In the genomic region with DNA sequence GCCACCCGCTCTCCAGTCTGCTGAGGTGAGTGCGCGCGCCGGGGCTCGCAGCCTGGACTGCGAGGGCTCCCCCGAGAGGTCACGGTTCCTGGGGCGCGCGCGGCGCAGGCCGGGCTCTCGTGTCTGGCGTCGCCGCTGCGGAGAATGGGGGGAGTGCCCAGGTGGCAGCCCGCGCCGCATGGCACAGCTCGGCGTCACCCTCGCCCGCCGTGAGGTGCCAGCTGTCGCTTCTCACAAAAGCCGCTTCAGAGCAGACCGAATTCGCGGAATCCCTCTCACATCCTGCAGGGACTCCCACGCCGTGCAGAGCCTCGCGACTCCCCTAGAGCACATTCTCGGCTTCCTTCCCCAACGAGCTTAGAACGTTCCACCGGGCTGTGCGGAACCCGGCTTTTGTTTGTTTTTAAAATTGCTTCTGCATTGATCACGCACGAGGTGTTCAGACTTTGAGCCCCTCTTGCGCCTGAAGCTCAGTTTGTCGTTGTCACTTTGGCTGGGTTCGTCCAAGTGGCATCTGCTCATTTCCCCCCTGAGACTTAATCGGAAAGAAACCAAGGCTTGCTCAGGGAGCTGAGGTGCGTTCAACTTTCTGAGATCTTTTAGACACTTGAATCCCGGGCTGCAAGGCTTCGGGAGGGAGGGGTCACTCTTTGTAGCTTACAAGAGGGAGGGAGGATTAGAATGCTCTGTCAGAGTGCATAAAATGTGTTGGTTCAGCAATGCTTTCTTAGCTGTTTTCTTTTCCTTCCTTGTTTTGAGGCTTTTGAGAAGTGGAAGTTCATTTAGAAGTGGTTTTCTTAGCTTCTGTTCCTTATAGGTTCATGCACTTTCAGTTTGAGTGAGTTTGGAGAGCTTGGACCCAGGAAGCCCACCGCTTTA, we compare ENCODE assay signal across 8 mouse cellular contexts. TPM values are rescaled to one million over a fixed set of nuclear protein-coding genes. Genes with fewer than 3 reads are reported as not detected.
DNase-seq lines count a peak whose midpoint lies in the region; ATAC-seq lines count a peak whose summit lies in the region.

A gene (minus strand): TSS at position 223 of the 879 bp plus-strand sequence.

- peak within 1 kb of the TSS; percentile 77 for H3K4me3 ChIP-seq in neural tube, embryonic 11.5 days (ENCODE audit: low read depth, low read length)
- peak within 1 kb of the TSS; percentile 74 for H3K4me3 ChIP-seq in hindbrain, embryonic 11.5 days (ENCODE audit: low read depth, low read length)
- H3K4me3 ChIP-seq in stomach, embryonic 14.5 days (ENCODE audit: low read depth, low read length), result peak within 1 kb of the TSS; percentile 69

- peak within 1 kb of the TSS; percentile 58 for H3K27ac ChIP-seq in neural tube, embryonic 11.5 days (ENCODE audit: low read depth, low read length)
- H3K27ac ChIP-seq in hindbrain, embryonic 11.5 days (ENCODE audit: low read depth, low read length), result peak within 1 kb of the TSS; percentile 62
- peak within 1 kb of the TSS; percentile 77 for H3K27ac ChIP-seq in stomach, embryonic 14.5 days (ENCODE audit: low read length)

- H3K27me3 ChIP-seq in neural tube, embryonic 11.5 days (ENCODE audit: control insufficient read depth, insufficient read depth, low read length), result no peaks in the 10 kb centered on the region
- H3K27me3 ChIP-seq in hindbrain, embryonic 11.5 days (ENCODE audit: control insufficient read depth, insufficient read depth, low read length), result no peaks in the 10 kb centered on the region
- H3K27me3 ChIP-seq in stomach, embryonic 14.5 days (ENCODE audit: control insufficient read depth, insufficient read depth, low read length), result no peaks in the 10 kb centered on the region

- 2% methylated on average over 53 of the region's 53 CpGs for WGBS in neural tube, embryonic 11.5 days
- 2% methylated on average over 49 of the region's 53 CpGs for WGBS in hindbrain, embryonic 11.5 days
- 1% methylated on average over 45 of the region's 53 CpGs for WGBS in stomach, embryonic 14.5 days

- H3K4me2 ChIP-seq in neural tube, embryonic 11.5 days (ENCODE audit: low read depth), result peak within 1 kb of the TSS; percentile 82
- H3K4me2 ChIP-seq in hindbrain, embryonic 11.5 days (replicated peaks; ENCODE audit: low read depth, low read length), result peak within 1 kb of the TSS; percentile 91
- H3K4me2 ChIP-seq in stomach, embryonic 14.5 days (replicated peaks; ENCODE audit: low read depth, low read length), result peak within 1 kb of the TSS; percentile 89

- ATAC-seq in neural tube, embryonic 11.5 days (ENCODE audit: insufficient read depth, low FRiP score, low TSS enrichment), result peak; percentile 32; the same call in 1 of the 2 replicates
- ATAC-seq in hindbrain, embryonic 11.5 days (ENCODE audit: low FRiP score), result peak; percentile 62
- ATAC-seq in megakaryocyte-erythroid progenitor cell, adult 5-6 weeks (replicated peaks; ENCODE audit: low FRiP score, low TSS enrichment, poor library complexity, severe bottlenecking), result peak; percentile 36
- peak; percentile 34; the same call in 1 of the 2 replicates for ATAC-seq in stomach, embryonic 14.5 days (ENCODE audit: insufficient number of reproducible peaks, insufficient read depth, low FRiP score, low read depth)

- no peaks in the 10 kb centered on the region for H3K36me3 ChIP-seq in neural tube, embryonic 11.5 days (ENCODE audit: control insufficient read depth, insufficient read depth, low read length)
- H3K36me3 ChIP-seq in hindbrain, embryonic 11.5 days (ENCODE audit: control insufficient read depth, insufficient read depth, low read length), result peaks cover 2% of the 10 kb centered on the region; the same call in 1 of the 2 replicates
- H3K36me3 ChIP-seq in stomach, embryonic 14.5 days (ENCODE audit: control insufficient read depth, insufficient read depth, low read length), result peaks cover 5% of the 10 kb centered on the region; the same call in 1 of the 2 replicates

- DNase-seq in neural tube, embryonic 11.5 days (ENCODE audit: low spot score), result peak; percentile 58
- no peak for DNase-seq in neural tube, embryonic 10.5 days (ENCODE audit: extremely low spot score, low spot score)
- DNase-seq in cerebellum, adult 9-10 months, result peak; percentile 81
- peak; percentile 61 to 82 for DNase-seq in frontal cortex, adult 2 months (ENCODE audit: extremely low spot score in 1 of 2, low spot score in 1 of 2)
- DNase-seq in hindbrain, embryonic 11.5 days (ENCODE audit: low spot score), result peak; percentile 55
- DNase-seq in left cerebral cortex, adult 9 months (ENCODE audit: low spot score in 2 of 2), result peak; percentile 42 to 80

- H3K4me1 ChIP-seq in neural tube, embryonic 11.5 days (ENCODE audit: control insufficient read depth, insufficient read depth, low read length), result peaks cover 16% of the 10 kb centered on the region
- H3K4me1 ChIP-seq in hindbrain, embryonic 11.5 days (replicated peaks; ENCODE audit: control insufficient read depth, insufficient read depth, low read length), result no peaks in the 10 kb centered on the region; the same call in 1 of the 2 replicates
- H3K4me1 ChIP-seq in stomach, embryonic 14.5 days (ENCODE audit: control insufficient read depth, insufficient read depth, low read length), result peaks cover 22% of the 10 kb centered on the region

- H3K9me3 ChIP-seq in neural tube, embryonic 11.5 days (ENCODE audit: control insufficient read depth, low read length), result no peaks in the 10 kb centered on the region
- H3K9me3 ChIP-seq in hindbrain, embryonic 11.5 days (ENCODE audit: control insufficient read depth, low read length), result no peaks in the 10 kb centered on the region
- H3K9me3 ChIP-seq in stomach, embryonic 14.5 days (ENCODE audit: control insufficient read depth, low read depth, low read length), result no peaks in the 10 kb centered on the region

- peak within 1 kb of the TSS; percentile 86 for H3K9ac ChIP-seq in neural tube, embryonic 11.5 days (ENCODE audit: low read length)
- H3K9ac ChIP-seq in hindbrain, embryonic 11.5 days (ENCODE audit: low read depth, low read length), result peak within 1 kb of the TSS; percentile 89
- peak within 1 kb of the TSS; percentile 71 for H3K9ac ChIP-seq in stomach, embryonic 14.5 days (replicated peaks; ENCODE audit: low read depth, low read length)

RNA-seq across cellular contexts. Expression of the gene that starts here (rescaled TPM):
- 76.1 and 83.6 TPM in 2 replicates for polyA plus RNA-seq in neural tube, embryonic 11.5 days (2014; fragmentation: Nextera tagmentation; extraction: Ambion mirVana)
- polyA plus RNA-seq in frontal cortex, adult 2 months (2012; rRNA removed), result 44.0 and 49.3 TPM in 2 replicates
- polyA plus RNA-seq in hindbrain, embryonic 11.5 days (2014; fragmentation: Nextera tagmentation; extraction: Ambion mirVana), result 89.5 and 93.9 TPM in 2 replicates
- 42.6 and 44.6 TPM in 2 replicates for total RNA-seq in megakaryocyte-erythroid progenitor cell, adult 5-6 weeks (2014; fragmentation: Nextera tagmentation)
- 38.1 and 40.8 TPM in 2 replicates for total RNA-seq in megakaryocyte-erythroid progenitor cell, adult 5-6 weeks (2017)
- 63.3 and 67.9 TPM in 2 replicates for polyA plus RNA-seq in stomach, embryonic 14.5 days (2014; fragmentation: Nextera tagmentation; extraction: Ambion mirVana)
